Mouse (Mus musculus): ENCODE results near the gene Ccl9. TPM values are rescaled to one million over a fixed set of nuclear protein-coding genes. Genes with fewer than 3 reads are reported as not detected.

Gene Ccl9
- polyA plus RNA-seq, 1 experiment from 2014 or later, result 4.7 TPM

DNA sequence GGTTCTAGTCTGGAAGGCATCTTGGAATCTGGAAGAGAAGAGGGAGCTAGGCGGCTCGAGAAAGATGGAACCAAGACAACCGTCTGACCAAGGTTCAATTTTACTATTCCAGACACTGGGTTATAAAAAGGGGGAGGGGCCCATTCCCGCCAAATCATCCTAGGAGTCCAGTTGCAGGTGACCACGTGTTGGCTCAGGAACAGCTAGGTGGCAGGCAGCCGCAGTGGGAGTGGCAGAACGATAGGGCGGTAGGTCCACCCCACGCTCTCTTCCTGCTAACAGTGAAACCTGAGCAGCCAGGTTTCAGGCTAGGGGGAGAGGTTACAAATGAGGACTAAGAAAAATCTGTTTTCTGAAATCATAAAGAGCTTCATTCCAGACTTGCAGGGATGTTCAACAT lies 5.6 kb downstream of the Ccl9 start:
- no peaks in the 10 kb centered on the region for H3K36me3 ChIP-seq
- no peak overlapping the region for H3K9ac ChIP-seq
- H3K4me2 ChIP-seq, result no peak overlapping the region
- no peaks in the 10 kb centered on the region for H3K9me3 ChIP-seq (replicated peaks)
- peaks cover 4% of the 10 kb centered on the region; the same call in 1 of the 2 replicates for H3K4me1 ChIP-seq
- H3K27me3 ChIP-seq, result no peaks in the 10 kb centered on the region
- H3K27ac ChIP-seq, result no peak overlapping the region
- 52% methylated on average over 9 of the region's 9 CpGs for WGBS
- H3K4me3 ChIP-seq (replicated peaks), result no peak overlapping the region
- no peak for ATAC-seq (replicated peaks; ENCODE audit: low FRiP score)

DNA sequence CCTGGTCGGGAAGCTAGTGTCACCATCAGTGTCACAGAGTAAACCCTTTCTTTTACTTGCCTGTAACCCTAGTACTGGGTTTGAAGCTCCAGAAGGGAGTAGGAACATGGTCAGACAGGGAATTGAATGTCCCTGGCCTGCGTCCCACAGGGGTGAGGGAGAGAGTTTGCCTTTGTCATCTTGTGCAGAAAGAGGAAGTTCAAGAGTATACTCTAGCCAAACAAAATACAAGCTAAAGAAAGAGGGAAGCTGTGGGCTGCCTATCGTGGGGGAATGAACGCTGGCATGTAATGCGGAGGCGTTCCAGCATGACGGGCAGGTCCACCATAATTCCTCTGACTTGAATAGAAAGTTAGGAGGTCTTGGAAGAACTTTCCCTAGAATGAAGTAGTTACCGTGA lies 6.2 kb downstream of the Ccl9 start:
- Histone ChIP-seq H3K4me2 (no peak overlapping the region), H3K9ac (no peak overlapping the region), H3K4me3 (replicated peaks) (no peak overlapping the region), H3K4me1 (peaks cover 4% of the 10 kb centered on the region; the same call in 1 of the 2 replicates), H3K36me3 (no peaks in the 10 kb centered on the region), H3K27ac (no peak overlapping the region), H3K27me3 (no peaks in the 10 kb centered on the region), H3K9me3 (replicated peaks) (no peaks in the 10 kb centered on the region)
- WGBS, result 69% methylated on average over 8 of the region's 8 CpGs
- ATAC-seq (replicated peaks; ENCODE audit: low FRiP score), result no peak

DNA sequence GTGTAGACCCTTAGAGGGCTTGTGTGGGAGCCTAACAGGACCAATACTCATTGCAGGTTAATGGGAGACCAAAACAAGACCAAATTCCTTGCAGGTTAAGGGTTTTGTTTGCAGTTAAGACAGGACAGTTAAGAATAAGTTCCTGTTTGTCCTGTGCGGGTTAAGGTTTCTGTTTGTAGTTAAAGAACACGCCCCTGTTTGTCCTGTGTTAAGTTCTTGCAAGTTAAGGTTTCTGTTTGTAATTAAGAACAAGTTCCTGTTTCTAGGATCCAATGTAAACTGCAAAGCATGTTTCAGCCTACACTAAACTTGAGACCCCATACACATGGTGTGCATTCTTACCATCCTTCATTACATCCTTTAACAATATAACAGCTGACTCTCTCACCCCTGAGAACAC lies 8.2 kb downstream of the Ccl9 start:
- Histone ChIP-seq H3K27me3 (no peaks in the 10 kb centered on the region), H3K27ac (no peak overlapping the region), H3K36me3 (no peaks in the 10 kb centered on the region), H3K9me3 (replicated peaks) (no peaks in the 10 kb centered on the region), H3K4me3 (replicated peaks) (no peak overlapping the region), H3K4me1 (peaks cover 4% of the 10 kb centered on the region; the same call in 1 of the 2 replicates), H3K9ac (no peak overlapping the region), H3K4me2 (no peak overlapping the region)
- WGBS, result 79% methylated on average over 2 of the region's 2 CpGs
- ATAC-seq (replicated peaks; ENCODE audit: low FRiP score), result no peak

DNA sequence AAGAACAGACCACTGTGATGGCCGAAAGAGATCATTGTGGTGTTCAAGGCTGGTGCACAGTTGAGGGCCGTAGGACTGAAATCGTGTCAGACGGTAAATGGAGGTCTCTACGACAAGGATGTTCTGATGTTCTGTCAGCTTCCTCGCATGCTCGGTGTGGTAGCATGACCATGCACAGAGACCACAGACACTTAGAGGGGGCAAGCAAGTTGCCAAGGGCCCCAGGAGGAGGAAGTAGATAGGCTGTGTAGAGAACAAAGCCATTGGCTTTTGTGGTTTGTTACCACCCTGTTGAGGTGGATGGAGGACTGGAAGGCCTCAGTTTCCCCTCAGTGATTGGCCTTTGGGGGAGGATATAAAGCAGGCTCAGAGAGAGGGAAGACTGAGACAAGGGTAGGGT lies 9.2 kb downstream of the Ccl9 start:
- no peak overlapping the region for H3K4me2 ChIP-seq
- no peaks in the 10 kb centered on the region for H3K36me3 ChIP-seq
- H3K9ac ChIP-seq, result no peak overlapping the region
- WGBS, result 94% methylated on average over 7 of the region's 7 CpGs
- no peaks in the 10 kb centered on the region for H3K9me3 ChIP-seq (replicated peaks)
- no peaks in the 10 kb centered on the region for H3K27me3 ChIP-seq
- no peak overlapping the region for H3K4me3 ChIP-seq (replicated peaks)
- ATAC-seq (replicated peaks; ENCODE audit: low FRiP score), result no peak
- no peak overlapping the region for H3K27ac ChIP-seq
- peaks cover 4% of the 10 kb centered on the region; the same call in 1 of the 2 replicates for H3K4me1 ChIP-seq

DNA sequence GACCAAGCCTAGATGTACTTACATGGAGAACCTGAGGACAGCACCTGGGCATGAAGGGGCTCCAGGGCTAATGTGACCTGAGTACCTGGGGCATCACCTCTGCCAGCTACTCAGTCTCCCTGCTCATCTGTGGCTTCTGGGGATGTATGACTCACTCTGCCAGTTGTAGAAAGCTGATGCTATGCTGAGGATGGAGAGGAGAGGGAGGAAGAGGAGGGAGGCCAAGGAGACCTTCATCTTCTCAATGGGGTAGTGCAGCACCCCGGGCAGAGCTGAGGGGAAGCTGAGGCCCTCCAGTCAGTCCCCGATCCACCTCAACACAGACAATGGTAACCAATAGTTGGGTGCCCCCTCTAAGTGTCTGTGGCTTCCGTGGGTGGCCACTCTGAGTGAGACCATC lies 9.7 kb downstream of the Ccl9 start:
- WGBS, result 85% methylated on average over 3 of the region's 3 CpGs

DNA sequence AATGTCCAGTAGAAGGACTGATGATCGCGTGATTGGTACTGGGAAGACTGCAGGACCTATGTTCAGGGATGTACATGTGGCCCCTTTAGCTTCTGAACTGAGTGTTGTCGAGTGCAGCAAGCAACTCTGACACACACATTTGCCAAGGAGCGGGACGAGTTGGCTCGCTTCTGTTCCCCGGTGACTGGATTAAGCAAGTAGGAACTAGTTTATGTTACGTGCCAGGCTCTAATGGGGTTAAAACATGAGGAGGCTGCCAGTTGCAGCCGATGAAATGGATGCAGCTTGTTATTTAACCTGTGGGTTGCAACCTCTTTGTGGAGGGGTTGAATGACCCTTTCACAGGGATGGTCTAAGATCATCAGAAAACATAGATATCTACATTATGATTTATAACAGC lies 10.4 kb downstream of the Ccl9 start:
- 89% methylated on average over 9 of the region's 9 CpGs for WGBS
- Histone ChIP-seq H3K4me3 (replicated peaks) (no peak overlapping the region), H3K9me3 (replicated peaks) (no peaks in the 10 kb centered on the region), H3K27ac (no peak overlapping the region), H3K4me2 (no peak overlapping the region), H3K9ac (no peak overlapping the region), H3K36me3 (no peaks in the 10 kb centered on the region), H3K4me1 (peaks cover 4% of the 10 kb centered on the region; the same call in 1 of the 2 replicates), H3K27me3 (no peaks in the 10 kb centered on the region)
- ATAC-seq (replicated peaks; ENCODE audit: low FRiP score), result no peak

More for the DNA sequence above, 9.7 kb downstream of the Ccl9 start:
- Histone ChIP-seq H3K4me3 (replicated peaks) (no peak overlapping the region), H3K4me2 (no peak overlapping the region), H3K36me3 (no peaks in the 10 kb centered on the region), H3K27ac (no peak overlapping the region), H3K9ac (no peak overlapping the region), H3K27me3 (no peaks in the 10 kb centered on the region), H3K4me1 (peaks cover 4% of the 10 kb centered on the region; the same call in 1 of the 2 replicates), H3K9me3 (replicated peaks) (no peaks in the 10 kb centered on the region)
- ATAC-seq (replicated peaks; ENCODE audit: low FRiP score), result no peak

DNA sequence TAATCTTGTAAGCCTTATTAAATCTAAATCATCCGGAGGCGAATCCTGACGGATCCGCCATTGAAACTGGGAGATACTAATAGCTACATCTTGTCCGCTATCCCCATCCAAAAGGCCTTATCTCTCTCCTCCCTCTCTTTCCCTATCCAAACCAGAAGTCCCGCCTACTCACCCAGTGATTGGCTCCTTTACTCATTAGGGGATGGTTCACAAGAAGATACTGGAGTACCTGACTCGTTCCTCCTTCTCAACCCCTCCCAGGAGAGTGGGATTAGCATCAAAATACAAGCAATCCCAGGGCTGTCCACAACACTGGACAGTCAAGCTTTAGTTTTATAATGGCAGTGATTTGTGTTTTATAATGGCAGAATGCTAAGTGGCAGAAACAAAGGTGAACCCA lies 11.1 kb downstream of the Ccl9 start:
- Histone ChIP-seq H3K9ac (no peak overlapping the region), H3K4me1 (peaks cover 4% of the 10 kb centered on the region; the same call in 1 of the 2 replicates), H3K4me2 (no peak overlapping the region), H3K27ac (no peak overlapping the region), H3K27me3 (no peaks in the 10 kb centered on the region), H3K9me3 (replicated peaks) (no peaks in the 10 kb centered on the region), H3K4me3 (replicated peaks) (no peak overlapping the region), H3K36me3 (no peaks in the 10 kb centered on the region)
- 79% methylated on average over 7 of the region's 7 CpGs for WGBS
- ATAC-seq (replicated peaks; ENCODE audit: low FRiP score), result no peak

DNA sequence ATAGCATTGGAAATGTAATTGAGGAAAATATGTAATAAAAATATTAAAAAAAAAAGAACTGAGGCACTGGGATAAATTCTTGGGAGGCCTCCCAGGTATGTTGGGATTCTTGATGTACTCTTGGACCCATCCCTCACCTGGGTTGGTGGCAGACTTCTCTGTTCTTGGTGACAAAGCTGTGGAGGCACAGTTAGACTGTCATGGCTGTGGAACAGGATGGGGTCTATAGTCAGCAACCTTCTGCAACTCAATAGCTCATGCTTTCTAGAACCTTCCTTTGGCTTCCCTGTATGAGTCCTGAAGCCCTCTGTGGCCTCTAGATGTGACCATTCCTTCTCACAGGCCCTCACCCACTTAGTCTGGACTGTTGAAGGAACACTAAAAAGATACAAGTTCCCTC lies 11.8 kb downstream of the Ccl9 start:
- no peaks in the 10 kb centered on the region for H3K36me3 ChIP-seq
- H3K27ac ChIP-seq, result no peak overlapping the region
- H3K9me3 ChIP-seq (replicated peaks), result no peaks in the 10 kb centered on the region
- ATAC-seq (replicated peaks; ENCODE audit: low FRiP score), result no peak
- H3K27me3 ChIP-seq, result no peaks in the 10 kb centered on the region
- H3K4me1 ChIP-seq, result no peaks in the 10 kb centered on the region
- no peak overlapping the region for H3K4me2 ChIP-seq
- no peak overlapping the region for H3K9ac ChIP-seq
- no peak overlapping the region for H3K4me3 ChIP-seq (replicated peaks)

DNA sequence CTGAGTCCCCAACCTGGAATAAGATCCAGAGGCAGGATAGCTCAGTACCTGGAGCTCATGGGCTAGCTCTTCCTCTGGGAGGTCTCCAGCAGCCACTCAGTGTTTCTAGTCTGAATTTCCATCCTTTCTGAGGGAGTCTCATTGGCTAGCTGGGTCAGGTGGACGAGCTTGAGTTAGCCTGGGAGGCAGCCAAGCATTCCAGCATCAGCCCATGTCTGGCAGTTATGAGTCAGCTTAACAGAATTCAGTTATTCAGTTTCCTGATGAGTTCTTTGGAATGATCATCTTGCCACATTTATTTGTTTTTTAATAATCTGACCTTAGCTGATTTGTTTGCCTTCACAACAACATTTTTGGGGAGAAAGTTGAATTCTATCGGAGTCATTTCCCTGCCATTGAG lies 14.7 kb downstream of the Ccl9 start:
- Histone ChIP-seq H3K4me1 (no peaks in the 10 kb centered on the region), H3K36me3 (no peaks in the 10 kb centered on the region), H3K27ac (no peak overlapping the region), H3K4me3 (replicated peaks) (no peak overlapping the region), H3K27me3 (no peaks in the 10 kb centered on the region), H3K4me2 (no peak overlapping the region), H3K9me3 (replicated peaks) (no peaks in the 10 kb centered on the region), H3K9ac (no peak overlapping the region)
- WGBS, result 55% methylated on average over 2 of the region's 2 CpGs
- ATAC-seq (replicated peaks; ENCODE audit: low FRiP score), result no peak

DNA sequence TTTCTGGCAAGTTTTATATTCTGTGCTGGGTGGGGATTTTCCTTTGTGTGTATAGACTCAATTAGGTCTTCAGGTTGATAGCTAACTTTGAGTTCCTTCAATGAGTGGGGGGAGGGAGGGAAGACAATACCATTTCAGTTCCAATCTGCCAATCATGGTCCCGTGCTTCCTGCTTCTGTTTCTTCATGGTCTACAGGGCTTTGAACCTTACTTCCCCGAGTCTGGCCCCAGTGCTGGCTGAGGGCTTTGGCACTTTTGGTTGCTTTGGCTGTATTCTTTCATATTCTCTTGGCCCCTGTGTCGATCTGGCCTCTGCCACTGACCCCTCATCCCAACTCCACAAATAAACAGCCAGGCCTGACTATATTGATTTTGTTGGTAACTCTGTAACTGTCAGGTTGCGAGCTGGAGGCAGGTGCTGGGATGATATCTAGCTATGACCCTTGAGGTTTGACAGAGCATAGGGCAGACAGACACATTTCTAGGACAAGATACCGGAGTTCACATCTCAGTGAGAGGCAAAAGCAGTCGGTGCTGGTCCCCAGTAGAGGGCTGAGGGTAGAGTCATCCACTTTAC lies 16.0 kb downstream of the Ccl9 start:
- H3K36me3 ChIP-seq, result no peaks in the 10 kb centered on the region
- no peak for ATAC-seq (replicated peaks; ENCODE audit: low FRiP score)
- H3K4me1 ChIP-seq, result no peaks in the 10 kb centered on the region
- H3K4me2 ChIP-seq, result no peak overlapping the region
- H3K9me3 ChIP-seq (replicated peaks), result no peaks in the 10 kb centered on the region
- 69% methylated on average over 6 of the region's 6 CpGs for WGBS
- H3K9ac ChIP-seq, result no peak overlapping the region
- no peak overlapping the region for H3K27ac ChIP-seq
- no peaks in the 10 kb centered on the region for H3K27me3 ChIP-seq
- H3K4me3 ChIP-seq (replicated peaks), result no peak overlapping the region

DNA sequence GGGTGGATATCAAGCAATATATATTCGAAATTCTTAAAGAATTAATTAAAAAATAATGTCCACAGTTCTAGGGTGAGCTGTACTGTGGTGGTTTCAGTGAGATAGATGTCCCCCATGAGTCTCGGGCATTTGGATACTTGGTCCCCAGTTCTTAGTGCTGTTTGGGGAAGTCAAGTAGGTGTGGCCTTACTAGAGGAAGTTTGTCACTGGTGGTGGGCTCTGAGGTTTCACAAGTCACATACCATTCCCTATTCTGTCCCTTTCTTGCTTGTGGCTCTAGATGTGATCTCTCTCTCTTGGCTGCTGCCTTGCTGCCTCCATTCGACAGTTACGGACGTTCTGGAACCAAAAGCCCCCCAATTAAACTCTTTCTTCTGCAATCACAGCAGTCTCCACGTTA lies 18.0 kb downstream of the Ccl9 start:
- Histone ChIP-seq H3K9ac (no peak overlapping the region), H3K9me3 (replicated peaks) (no peaks in the 10 kb centered on the region), H3K36me3 (no peaks in the 10 kb centered on the region), H3K27me3 (no peaks in the 10 kb centered on the region), H3K4me2 (no peak overlapping the region), H3K4me1 (peaks cover 8% of the 10 kb centered on the region), H3K4me3 (replicated peaks) (no peak overlapping the region), H3K27ac (no peak overlapping the region)
- 76% methylated on average over 6 of the region's 6 CpGs for WGBS
- ATAC-seq (replicated peaks; ENCODE audit: low FRiP score), result no peak

DNA sequence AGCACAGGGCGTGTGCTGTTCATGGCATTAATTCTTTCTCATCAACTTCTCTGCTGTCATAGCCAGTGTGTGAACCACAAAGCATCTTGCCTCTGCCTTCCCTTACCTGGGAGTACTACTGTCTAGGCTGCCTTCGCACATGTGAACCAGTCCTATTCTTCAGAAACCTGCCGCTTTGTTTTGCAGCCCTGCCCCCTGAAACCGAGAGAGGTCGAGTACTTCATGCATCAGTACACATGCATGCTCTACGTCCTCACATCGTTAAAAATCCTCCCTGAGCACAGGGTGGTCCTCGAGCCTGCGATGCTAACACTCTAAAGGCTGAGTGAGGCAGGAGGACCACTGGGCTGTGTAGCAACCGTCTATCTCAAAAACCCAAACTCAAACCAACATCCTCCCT lies 21.4 kb downstream of the Ccl9 start:
- peaks cover 8% of the 10 kb centered on the region for H3K4me1 ChIP-seq
- no peaks in the 10 kb centered on the region for H3K9me3 ChIP-seq (replicated peaks)
- no peak overlapping the region for H3K4me3 ChIP-seq (replicated peaks)
- no peaks in the 10 kb centered on the region for H3K36me3 ChIP-seq
- WGBS, result 49% methylated on average over 10 of the region's 10 CpGs
- ATAC-seq (replicated peaks; ENCODE audit: low FRiP score), result no peak
- no peak overlapping the region for H3K27ac ChIP-seq
- H3K27me3 ChIP-seq, result no peaks in the 10 kb centered on the region
- no peak overlapping the region for H3K4me2 ChIP-seq
- H3K9ac ChIP-seq, result no peak overlapping the region

DNA sequence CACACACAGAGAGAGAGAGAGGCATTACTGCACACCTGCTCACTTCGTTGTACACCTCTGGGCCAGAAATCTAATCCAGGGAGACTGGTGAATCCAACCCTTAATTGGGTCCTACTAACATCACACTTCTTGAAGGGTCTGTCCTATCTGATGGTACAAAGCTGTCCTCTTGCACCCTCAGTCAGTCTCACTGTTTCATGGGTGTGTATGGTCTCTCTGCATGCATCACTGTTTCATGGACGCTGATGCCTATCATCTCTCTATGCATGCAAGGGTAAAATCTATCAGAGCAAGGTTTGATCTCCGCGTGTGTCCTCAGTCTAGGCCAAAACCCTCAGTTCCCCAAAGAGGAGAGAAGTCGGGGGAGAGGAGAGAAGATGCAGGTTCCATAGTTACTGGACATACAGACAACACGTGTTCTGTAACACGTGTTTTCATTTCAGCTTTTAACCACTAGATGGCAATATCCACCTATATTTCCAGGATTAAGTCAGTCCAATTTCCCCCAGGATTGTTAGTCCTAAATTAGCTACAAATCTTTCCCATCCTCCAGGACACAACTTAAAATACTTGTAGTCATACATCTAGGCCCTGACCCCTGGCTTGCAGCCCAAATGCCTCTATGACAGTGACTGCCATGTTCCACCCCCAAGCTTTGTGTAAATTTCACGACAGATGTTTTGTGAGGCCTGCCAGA lies 22.2 kb downstream of the Ccl9 start:
- no peaks in the 10 kb centered on the region for H3K36me3 ChIP-seq
- no peak overlapping the region for H3K9ac ChIP-seq
- no peak overlapping the region for H3K4me2 ChIP-seq
- H3K4me3 ChIP-seq (replicated peaks), result no peak overlapping the region
- H3K9me3 ChIP-seq (replicated peaks), result no peaks in the 10 kb centered on the region
- peak; percentile 54; the same call in 1 of the 2 replicates for ATAC-seq (replicated peaks; ENCODE audit: low FRiP score)
- H3K27ac ChIP-seq, result no peak overlapping the region
- no peaks in the 10 kb centered on the region for H3K27me3 ChIP-seq
- 30% methylated on average over 8 of the region's 8 CpGs for WGBS
- H3K4me1 ChIP-seq, result peaks cover 8% of the 10 kb centered on the region
